Mouse (Mus musculus): ENCODE measurements around the gene Krt79. TPM values are rescaled to one million over a fixed set of nuclear protein-coding genes. Genes with fewer than 3 reads are reported as not detected.

The Krt79 gene
- total RNA-seq, 1 experiment: 2.0 TPM

GRCm38 (mm10) chr15:101925041-101925440 is 15.1 kb downstream of the Krt79 start:
- DNase-seq (ENCODE audit: low read depth, low spot score): no peak
- TF ChIP-seq HCFC1 (IDR thresholded peaks at IDR 0.05; ENCODE audit: borderline replicate concordance, insufficient read depth, low read length) (no peak), ZC3H11A (IDR thresholded peaks at IDR 0.05; ENCODE audit: borderline replicate concordance, low read depth, low read length) (no peak), ZNF384 (IDR thresholded peaks at IDR 0.05; ENCODE audit: low read depth, low read length) (no peak), CHD2 (IDR thresholded peaks at IDR 0.05; ENCODE audit: low read depth, low read length) (no peak), MAFK (IDR thresholded peaks at IDR 0.05; ENCODE audit: insufficient read depth, low read depth, low read length) (no peak)
- Histone ChIP-seq H3K4me1 (ENCODE audit: control insufficient read depth in 2 of 2, insufficient read depth in 2 of 2, low read length in 2 of 2, poor library complexity in 1 of 2) (peaks cover 0 to 5% of the 10 kb centered on the region in 2 experiments; a peak in 1 of 4 replicates), H3K4me3 (ENCODE audit: insufficient read depth in 1 of 2, low read depth in 1 of 2, low read length in 2 of 2, poor library complexity in 1 of 2, severe bottlenecking in 1 of 2) (no peak overlapping the region), H3K27ac (ENCODE audit: insufficient read depth, low read depth, low read length, poor library complexity, severe bottlenecking) (no peak overlapping the region), H3K36me3 (ENCODE audit: control insufficient read depth, insufficient read depth, low read length, poor library complexity, severe bottlenecking) (no peaks in the 10 kb centered on the region), H3K9ac (ENCODE audit: insufficient read depth, low read depth, low read length, poor library complexity, severe bottlenecking) (no peak overlapping the region), H3K9me3 (ENCODE audit: control insufficient read depth, insufficient read depth, low read depth, low read length) (no peaks in the 10 kb centered on the region)
- in situ Hi-C loops (cut with MboI; ENCODE audit: low sequenced_read_pairs in 2 of 2, unreplicated experiment in 2 of 2): no loop called here

GRCm38 (mm10) chr15:101924635-101925034 is 15.5 kb downstream of the Krt79 start, which contains the start of gene Krt4:
Gene Krt4, minus strand, starts transcription at chr15:101924735.
- Histone ChIP-seq H3K27ac (ENCODE audit: insufficient read depth, low read depth, low read length, poor library complexity, severe bottlenecking) (no peak within 1 kb of the TSS), H3K9ac (ENCODE audit: insufficient read depth, low read depth, low read length, poor library complexity, severe bottlenecking) (no peak within 1 kb of the TSS), H3K4me1 (ENCODE audit: control insufficient read depth in 2 of 2, insufficient read depth in 2 of 2, low read length in 2 of 2, poor library complexity in 1 of 2) (peaks cover 0 to 5% of the 10 kb centered on the region in 2 experiments; a peak in 1 of 4 replicates), H3K36me3 (ENCODE audit: control insufficient read depth, insufficient read depth, low read length, poor library complexity, severe bottlenecking) (no peaks in the 10 kb centered on the region), H3K4me3 (ENCODE audit: insufficient read depth in 1 of 2, low read depth in 1 of 2, low read length in 2 of 2, poor library complexity in 1 of 2, severe bottlenecking in 1 of 2) (peak within 1 kb of the TSS; percentile 53 to 64), H3K9me3 (ENCODE audit: control insufficient read depth, insufficient read depth, low read depth, low read length) (no peaks in the 10 kb centered on the region)
- no peak for DNase-seq (ENCODE audit: low read depth, low spot score)
- TF ChIP-seq MAFK (IDR thresholded peaks at IDR 0.05; ENCODE audit: insufficient read depth, low read depth, low read length) (no peak), ZNF384 (IDR thresholded peaks at IDR 0.05; ENCODE audit: low read depth, low read length) (no peak), HCFC1 (IDR thresholded peaks at IDR 0.05; ENCODE audit: borderline replicate concordance, insufficient read depth, low read length) (no peak), ZC3H11A (IDR thresholded peaks at IDR 0.05; ENCODE audit: borderline replicate concordance, low read depth, low read length) (no peak), CHD2 (IDR thresholded peaks at IDR 0.05; ENCODE audit: low read depth, low read length) (no peak)
- in situ Hi-C loops (cut with MboI; ENCODE audit: low sequenced_read_pairs in 2 of 2, unreplicated experiment in 2 of 2): no loop called here

GRCm38 (mm10) chr15:101922296-101922695 is 17.8 kb downstream of the Krt79 start:
- no peaks in the 10 kb centered on the region for H3K9me3 ChIP-seq (ENCODE audit: control insufficient read depth, insufficient read depth, low read depth, low read length)
- in situ Hi-C loops (cut with MboI; ENCODE audit: low sequenced_read_pairs in 2 of 2, unreplicated experiment in 2 of 2): no loop called here
- H3K27ac ChIP-seq (ENCODE audit: insufficient read depth, low read depth, low read length, poor library complexity, severe bottlenecking): no peak overlapping the region
- TF ChIP-seq CHD2 (IDR thresholded peaks at IDR 0.05; ENCODE audit: low read depth, low read length): no peak
- no peak for TF ChIP-seq ZNF384 (IDR thresholded peaks at IDR 0.05; ENCODE audit: low read depth, low read length)
- TF ChIP-seq HCFC1 (IDR thresholded peaks at IDR 0.05; ENCODE audit: borderline replicate concordance, insufficient read depth, low read length): no peak
- TF ChIP-seq MAFK (IDR thresholded peaks at IDR 0.05; ENCODE audit: insufficient read depth, low read depth, low read length): no peak
- TF ChIP-seq ZC3H11A (IDR thresholded peaks at IDR 0.05; ENCODE audit: borderline replicate concordance, low read depth, low read length): no peak
- no peak overlapping the region for H3K9ac ChIP-seq (ENCODE audit: insufficient read depth, low read depth, low read length, poor library complexity, severe bottlenecking)
- DNase-seq (ENCODE audit: low read depth, low spot score): no peak
- H3K4me1 ChIP-seq (ENCODE audit: control insufficient read depth in 2 of 2, insufficient read depth in 2 of 2, low read length in 2 of 2, poor library complexity in 1 of 2): no peaks in the 10 kb centered on the region
- no peak overlapping the region for H3K4me3 ChIP-seq (ENCODE audit: insufficient read depth in 1 of 2, low read depth in 1 of 2, low read length in 2 of 2, poor library complexity in 1 of 2, severe bottlenecking in 1 of 2)
- no peaks in the 10 kb centered on the region for H3K36me3 ChIP-seq (ENCODE audit: control insufficient read depth, insufficient read depth, low read length, poor library complexity, severe bottlenecking)

- no peaks in the 10 kb centered on the region for H3K4me1 ChIP-seq (ENCODE audit: control insufficient read depth in 2 of 2, insufficient read depth in 2 of 2, low read length in 2 of 2, poor library complexity in 1 of 2)
- no peak overlapping the region for H3K4me3 ChIP-seq (ENCODE audit: insufficient read depth in 1 of 2, low read depth in 1 of 2, low read length in 2 of 2, poor library complexity in 1 of 2, severe bottlenecking in 1 of 2)
- H3K36me3 ChIP-seq (ENCODE audit: control insufficient read depth, insufficient read depth, low read length, poor library complexity, severe bottlenecking): no peaks in the 10 kb centered on the region
- H3K9ac ChIP-seq (ENCODE audit: insufficient read depth, low read depth, low read length, poor library complexity, severe bottlenecking): no peak overlapping the region
- no peaks in the 10 kb centered on the region for H3K9me3 ChIP-seq (ENCODE audit: control insufficient read depth, insufficient read depth, low read depth, low read length)
- TF ChIP-seq CHD2 (IDR thresholded peaks at IDR 0.05; ENCODE audit: low read depth, low read length) (no peak), MAFK (IDR thresholded peaks at IDR 0.05; ENCODE audit: insufficient read depth, low read depth, low read length) (no peak), ZNF384 (IDR thresholded peaks at IDR 0.05; ENCODE audit: low read depth, low read length) (no peak), HCFC1 (IDR thresholded peaks at IDR 0.05; ENCODE audit: borderline replicate concordance, insufficient read depth, low read length) (no peak), ZC3H11A (IDR thresholded peaks at IDR 0.05; ENCODE audit: borderline replicate concordance, low read depth, low read length) (no peak)
- DNase-seq (ENCODE audit: low read depth, low spot score): no peak
- no peak overlapping the region for H3K27ac ChIP-seq (ENCODE audit: insufficient read depth, low read depth, low read length, poor library complexity, severe bottlenecking)
- in situ Hi-C loops (cut with MboI; ENCODE audit: low sequenced_read_pairs in 2 of 2, unreplicated experiment in 2 of 2): no loop called here
Measured at GRCm38 (mm10) chr15:101916072-101916471, 24.1 kb downstream of the Krt79 start.

- no peaks in the 10 kb centered on the region for H3K4me1 ChIP-seq (ENCODE audit: control insufficient read depth in 2 of 2, insufficient read depth in 2 of 2, low read length in 2 of 2, poor library complexity in 1 of 2)
- H3K27ac ChIP-seq (ENCODE audit: insufficient read depth, low read depth, low read length, poor library complexity, severe bottlenecking): no peak overlapping the region
- no peak overlapping the region for H3K9ac ChIP-seq (ENCODE audit: insufficient read depth, low read depth, low read length, poor library complexity, severe bottlenecking)
- in situ Hi-C loops (cut with MboI; ENCODE audit: low sequenced_read_pairs in 2 of 2, unreplicated experiment in 2 of 2): no loop called here
- TF ChIP-seq HCFC1 (IDR thresholded peaks at IDR 0.05; ENCODE audit: borderline replicate concordance, insufficient read depth, low read length) (no peak), ZC3H11A (IDR thresholded peaks at IDR 0.05; ENCODE audit: borderline replicate concordance, low read depth, low read length) (no peak), ZNF384 (IDR thresholded peaks at IDR 0.05; ENCODE audit: low read depth, low read length) (no peak), CHD2 (IDR thresholded peaks at IDR 0.05; ENCODE audit: low read depth, low read length) (no peak), MAFK (IDR thresholded peaks at IDR 0.05; ENCODE audit: insufficient read depth, low read depth, low read length) (no peak)
- H3K4me3 ChIP-seq (ENCODE audit: insufficient read depth in 1 of 2, low read depth in 1 of 2, low read length in 2 of 2, poor library complexity in 1 of 2, severe bottlenecking in 1 of 2): no peak overlapping the region
- no peak for DNase-seq (ENCODE audit: low read depth, low spot score)
- no peaks in the 10 kb centered on the region for H3K36me3 ChIP-seq (ENCODE audit: control insufficient read depth, insufficient read depth, low read length, poor library complexity, severe bottlenecking)
- H3K9me3 ChIP-seq (ENCODE audit: control insufficient read depth, insufficient read depth, low read depth, low read length): no peaks in the 10 kb centered on the region
Measured at GRCm38 (mm10) chr15:101904849-101905248, 35.3 kb downstream of the Krt79 start.

All from ES-E14 (cell line).